Mouse (Mus musculus) forebrain, embryonic 10.5 days (tissue): ENCODE data around the gene Tti1. TPM values are rescaled to one million over a fixed set of nuclear protein-coding genes. Genes with fewer than 3 reads are reported as not detected.

Experiments used
- DNase-seq: peaks from one replicate; pipeline ENCODE4 v3.0.0-alpha.2; 2017; ENCODE audit warnings: low spot score; ENCODE audit errors: extremely low spot score
- H3K27ac ChIP-seq: fragments of 300-500 bp; sonication (generic); 2 replicates; pipeline ENCODE4 v1.5.1; 2016; ENCODE audit warnings: mild to moderate bottlenecking
- H3K27me3 ChIP-seq: fragments of 300-500 bp; sonication (generic); 2 replicates; pipeline ENCODE4 v1.6.1; 2016; ENCODE audit warnings: mild to moderate bottlenecking; ENCODE audit not compliant: poor library complexity, severe bottlenecking
- H3K36me3 ChIP-seq: fragments of 300-500 bp; sonication (generic); replicated peaks from 2 replicates; pipeline ENCODE4 v1.6.1; 2016; ENCODE audit warnings: mild to moderate bottlenecking, moderate library complexity
- H3K4me1 ChIP-seq: fragments of 300-500 bp; sonication (generic); 2 replicates; pipeline ENCODE4 v1.6.1; 2016
- H3K4me3 ChIP-seq: fragments of 300-500 bp; sonication (generic); 2 replicates; pipeline ENCODE4 v1.5.1; 2016; ENCODE audit warnings: mild to moderate bottlenecking, moderate library complexity
- H3K9me3 ChIP-seq: fragments of 300-500 bp; sonication (generic); 2 replicates; pipeline ENCODE4 v1.6.1; 2016; ENCODE audit warnings: mild to moderate bottlenecking, moderate library complexity
- WGBS: fragments of 180-500 bp; shearing (Covaris S2); methylation state at CpG from one replicate; pipeline ENCODE4 v1.1.7; 2016; 5-methylcytosine and 5-hydroxymethylcytosine counted together
- polyA plus RNA-seq: library from polyadenylated mRNA; unstranded; fragments of >200 nt; fragmentation: Nextera tagmentation; extraction: Ambion mirVana; gene quantifications from 2 replicates; pipeline ENCODE4 v1.2.1, GENCODE M21; 2016

Gene Tti1
- polyA plus RNA-seq, 1 experiment from 2014 or later, result 44.7 TPM

DNA sequence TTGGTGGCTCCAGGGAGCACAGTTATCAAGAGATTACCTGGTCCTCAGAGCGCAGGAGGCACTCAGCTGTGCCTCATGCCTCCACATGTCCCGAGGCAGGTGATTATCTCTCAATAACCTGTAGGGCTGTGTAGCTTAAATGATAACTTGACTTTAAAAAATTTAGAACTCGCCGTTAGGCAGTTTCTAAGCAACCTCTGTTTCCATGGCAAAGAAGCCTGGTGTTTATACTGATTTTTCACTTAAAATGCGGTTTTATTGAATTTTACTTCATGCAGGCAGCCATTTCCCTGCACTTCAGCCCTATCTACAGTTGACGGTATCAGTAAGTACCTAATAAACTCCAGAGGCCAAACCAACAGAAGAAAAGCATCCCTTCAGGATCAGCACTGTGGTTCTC, 42.0 kb downstream of the Tti1 start:
- Histone ChIP-seq H3K36me3 (peaks cover 76% of the 10 kb centered on the region), H3K27me3 (no peaks in the 10 kb centered on the region), H3K9me3 (no peaks in the 10 kb centered on the region), H3K4me3 (no peak overlapping the region), H3K4me1 (no peaks in the 10 kb centered on the region), H3K27ac (no peak overlapping the region)
- DNase-seq, result no peak
- 93% methylated on average over 6 of the region's 6 CpGs for WGBS

DNA sequence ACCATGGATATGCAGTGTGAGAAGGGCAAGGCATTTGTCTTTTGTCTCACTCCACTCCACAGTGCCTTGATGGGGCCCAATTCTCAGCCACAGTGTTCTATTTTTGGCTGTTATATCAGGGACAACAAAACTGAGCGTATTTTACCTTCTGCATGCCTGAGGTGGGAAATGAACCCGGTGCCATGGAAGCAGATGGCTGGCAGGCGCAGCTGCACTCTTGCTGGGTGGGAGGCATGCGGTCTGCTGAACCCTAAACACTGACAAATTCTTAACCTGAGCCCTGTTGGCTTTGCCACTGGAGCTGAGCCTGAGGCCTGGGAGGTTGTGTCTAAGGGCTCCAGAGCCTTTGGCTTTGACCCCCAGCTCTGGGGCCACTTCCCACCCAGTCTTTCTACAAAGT, 42.6 kb downstream of the Tti1 start:
- Histone ChIP-seq H3K4me1 (no peaks in the 10 kb centered on the region), H3K27ac (no peak overlapping the region), H3K27me3 (no peaks in the 10 kb centered on the region), H3K36me3 (peaks cover 75% of the 10 kb centered on the region), H3K4me3 (no peak overlapping the region), H3K9me3 (no peaks in the 10 kb centered on the region)
- 86% methylated on average over 4 of the region's 4 CpGs for WGBS
- no peak for DNase-seq

DNA sequence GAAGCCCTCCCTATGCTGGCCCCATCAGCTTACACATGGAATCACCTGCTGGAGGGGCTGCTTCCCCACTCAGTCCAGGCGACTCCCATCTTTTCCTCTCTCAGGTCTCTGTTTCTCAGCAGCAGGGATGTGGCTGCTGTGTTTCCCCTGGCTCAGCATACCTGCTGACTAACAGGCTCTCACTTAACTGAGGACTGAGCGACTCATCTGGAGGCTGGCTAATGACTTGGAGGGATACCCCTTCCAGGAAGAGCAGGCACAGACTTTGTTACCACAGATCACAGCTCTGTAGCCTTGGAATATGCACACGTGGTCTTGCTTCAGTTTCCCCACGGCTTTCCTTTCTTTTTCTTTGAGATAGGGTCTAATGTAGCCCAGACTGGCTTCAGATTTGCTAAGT, 45.0 kb downstream of the Tti1 start:
- H3K4me3 ChIP-seq, result no peak overlapping the region
- 85% methylated on average over 4 of the region's 4 CpGs for WGBS
- H3K27ac ChIP-seq, result no peak overlapping the region
- no peaks in the 10 kb centered on the region for H3K27me3 ChIP-seq
- no peaks in the 10 kb centered on the region for H3K9me3 ChIP-seq
- H3K4me1 ChIP-seq, result peaks cover 12% of the 10 kb centered on the region
- no peak for DNase-seq
- H3K36me3 ChIP-seq, result peaks cover 64% of the 10 kb centered on the region

DNA sequence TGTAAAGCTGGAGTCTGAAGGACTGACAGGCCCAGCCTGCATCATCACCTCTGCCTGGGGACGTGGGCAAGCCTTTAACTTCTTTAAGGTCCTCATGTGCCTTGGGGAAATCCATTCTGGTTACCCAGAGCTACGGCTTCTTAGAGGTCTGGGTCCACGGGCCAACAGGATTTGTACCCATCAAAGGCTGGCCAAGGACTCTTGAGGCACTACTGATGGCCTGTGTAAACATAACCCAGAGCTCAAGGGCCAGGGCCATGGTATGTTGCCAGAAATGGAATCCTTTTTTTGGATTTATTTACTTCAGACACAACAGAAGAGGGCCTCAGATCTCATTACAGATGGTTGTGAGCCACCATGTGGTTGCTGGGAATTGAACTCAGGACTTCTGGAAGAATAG, 45.5 kb downstream of the Tti1 start:
- 90% methylated on average over 3 of the region's 3 CpGs for WGBS
- Histone ChIP-seq H3K27me3 (no peaks in the 10 kb centered on the region), H3K4me3 (no peak overlapping the region), H3K4me1 (peaks cover 12% of the 10 kb centered on the region), H3K27ac (no peak overlapping the region), H3K36me3 (peaks cover 58% of the 10 kb centered on the region), H3K9me3 (no peaks in the 10 kb centered on the region)
- DNase-seq, result no peak

DNA sequence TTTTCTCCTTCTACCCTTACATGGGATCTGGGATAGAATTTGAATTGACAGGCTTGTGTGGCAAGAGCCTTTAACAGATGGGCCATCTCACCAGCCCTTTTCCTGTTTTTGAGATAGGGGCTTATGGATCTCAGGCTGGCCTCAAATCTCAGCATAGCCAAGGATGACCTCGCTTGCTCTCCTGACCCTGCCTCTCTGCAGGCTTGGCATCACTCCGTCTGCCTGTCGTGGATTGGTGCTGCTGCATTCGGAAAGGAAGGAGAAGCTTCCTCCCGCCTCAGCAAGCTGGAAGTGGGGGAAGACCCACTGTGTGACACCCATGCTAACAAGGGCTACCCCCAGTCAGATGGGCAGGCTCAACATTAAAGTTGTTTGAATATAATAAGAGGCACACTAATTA, 49.0 kb downstream of the Tti1 start:
- DNase-seq, result no peak

DNA sequence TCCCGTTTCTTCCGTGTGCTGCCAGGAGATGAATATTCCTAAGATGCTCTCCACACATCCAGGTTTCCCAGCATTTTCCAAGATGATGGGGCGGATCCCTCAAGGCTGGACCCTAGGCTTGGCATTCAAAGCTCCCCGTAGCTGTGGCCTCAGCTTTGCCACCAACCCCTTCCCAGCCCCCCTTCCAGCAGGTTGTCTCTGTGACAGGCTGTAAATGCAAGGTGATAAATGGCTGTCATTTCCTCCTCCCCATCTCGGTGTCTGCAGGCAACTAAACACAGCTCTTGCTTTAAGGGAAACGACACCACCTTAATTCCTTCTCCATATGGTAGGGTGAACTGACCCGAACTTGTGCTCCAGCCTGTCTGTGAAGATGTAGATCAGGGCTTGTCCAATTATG, 52.6 kb downstream of the Tti1 start:
- H3K4me3 ChIP-seq, result peak overlapping the region; percentile 43
- WGBS, result 10% methylated on average over 7 of the region's 7 CpGs

More for the DNA sequence above, 49.0 kb downstream of the Tti1 start:
- WGBS, result 68% methylated on average over 5 of the region's 5 CpGs
- H3K27me3 ChIP-seq, result peaks cover 21% of the 10 kb centered on the region
- no peak overlapping the region for H3K4me3 ChIP-seq
- no peaks in the 10 kb centered on the region for H3K9me3 ChIP-seq
- H3K36me3 ChIP-seq, result peaks cover 33% of the 10 kb centered on the region
- no peak overlapping the region for H3K27ac ChIP-seq
- peaks cover 31% of the 10 kb centered on the region for H3K4me1 ChIP-seq

DNA sequence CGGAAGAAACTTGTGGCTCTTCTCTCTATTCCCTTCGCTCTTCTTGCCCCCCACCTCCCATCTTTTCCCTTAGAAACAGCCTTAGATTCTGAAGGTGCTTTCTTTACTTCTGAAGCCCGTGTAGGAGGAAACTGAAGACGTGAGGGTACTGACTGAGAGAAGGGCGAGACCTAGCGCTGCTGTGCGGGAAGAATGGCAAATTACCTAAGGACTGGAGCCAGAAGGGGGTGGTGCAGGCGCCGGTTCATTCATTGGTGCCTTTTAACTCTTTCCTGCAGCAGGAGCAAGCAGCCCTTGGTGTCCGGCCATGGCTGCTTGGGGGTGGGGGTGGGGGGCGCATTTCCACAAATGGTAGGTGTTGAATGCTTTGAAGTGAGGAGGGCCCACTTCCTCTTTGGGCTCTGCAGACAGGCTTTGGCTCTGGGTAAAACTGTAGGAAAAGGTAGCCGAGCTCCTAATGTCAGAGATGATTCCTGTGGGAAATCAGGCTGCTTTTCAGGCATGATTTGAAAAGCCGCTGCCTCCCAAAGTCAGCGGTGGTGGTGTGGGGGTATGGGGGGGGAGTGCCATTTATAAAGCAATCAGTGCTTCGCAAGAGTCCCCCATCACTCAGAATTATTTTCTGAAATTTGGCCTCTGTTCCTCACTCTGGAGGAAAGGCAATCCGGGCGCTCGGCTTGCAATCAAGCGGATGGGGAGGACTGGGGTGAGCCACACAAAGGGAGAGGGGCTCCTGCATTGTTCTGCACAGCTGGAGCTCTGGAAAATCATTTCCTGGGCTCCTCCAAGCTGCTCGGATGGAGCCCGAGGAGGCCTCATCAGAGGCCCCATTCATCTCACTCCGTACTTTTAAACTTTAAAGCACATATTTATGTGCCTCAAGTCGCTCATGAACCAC, 53.4 kb downstream of the Tti1 start:
- no peaks in the 10 kb centered on the region for H3K9me3 ChIP-seq
- H3K36me3 ChIP-seq, result peaks cover 2% of the 10 kb centered on the region
- 3% methylated on average over 23 of the region's 23 CpGs for WGBS
- peak overlapping the region; percentile 43 for H3K4me3 ChIP-seq
- H3K27ac ChIP-seq, result peak overlapping the region; percentile 65
- DNase-seq, result peak; percentile 34
- H3K4me1 ChIP-seq, result peaks cover 36% of the 10 kb centered on the region
- H3K27me3 ChIP-seq, result peaks cover 35% of the 10 kb centered on the region

More for the DNA sequence above, 52.6 kb downstream of the Tti1 start:
- DNase-seq, result no peak
- peaks cover 30% of the 10 kb centered on the region for H3K27me3 ChIP-seq
- H3K36me3 ChIP-seq, result peaks cover 9% of the 10 kb centered on the region
- peaks cover 33% of the 10 kb centered on the region for H3K4me1 ChIP-seq
- H3K27ac ChIP-seq, result 0 out of 2 replicates have a peak overlapping the region, but pooled peaks have one; percentile 65
- H3K9me3 ChIP-seq, result no peaks in the 10 kb centered on the region

DNA sequence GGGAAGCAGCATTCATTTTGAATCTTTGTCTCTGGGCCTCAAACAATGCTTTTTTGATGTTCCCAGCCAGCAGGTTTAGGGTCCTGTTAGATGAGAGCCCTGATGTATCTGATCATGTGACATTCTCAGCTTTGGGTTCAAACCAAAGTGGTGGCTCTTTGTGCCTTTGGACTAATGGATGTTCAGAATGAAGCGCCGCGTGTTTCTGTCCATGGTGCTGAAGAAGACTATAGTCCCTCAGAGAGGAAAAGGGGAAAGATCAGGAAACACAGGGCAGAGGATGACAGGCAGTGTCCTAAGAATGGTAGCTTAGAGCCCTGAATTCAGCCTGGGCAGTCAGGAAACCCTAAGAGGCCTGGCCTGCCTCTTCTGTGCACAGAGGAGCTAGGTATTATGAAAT, 57.6 kb downstream of the Tti1 start:
- H3K27ac ChIP-seq, result no peak overlapping the region
- no peak overlapping the region for H3K4me3 ChIP-seq
- H3K36me3 ChIP-seq, result no peaks in the 10 kb centered on the region
- H3K9me3 ChIP-seq, result no peaks in the 10 kb centered on the region
- peaks cover 22% of the 10 kb centered on the region for H3K4me1 ChIP-seq
- peak; percentile 62 for DNase-seq
- 0% methylated on average over 3 of the region's 3 CpGs for WGBS
- peaks cover 27% of the 10 kb centered on the region for H3K27me3 ChIP-seq

DNA sequence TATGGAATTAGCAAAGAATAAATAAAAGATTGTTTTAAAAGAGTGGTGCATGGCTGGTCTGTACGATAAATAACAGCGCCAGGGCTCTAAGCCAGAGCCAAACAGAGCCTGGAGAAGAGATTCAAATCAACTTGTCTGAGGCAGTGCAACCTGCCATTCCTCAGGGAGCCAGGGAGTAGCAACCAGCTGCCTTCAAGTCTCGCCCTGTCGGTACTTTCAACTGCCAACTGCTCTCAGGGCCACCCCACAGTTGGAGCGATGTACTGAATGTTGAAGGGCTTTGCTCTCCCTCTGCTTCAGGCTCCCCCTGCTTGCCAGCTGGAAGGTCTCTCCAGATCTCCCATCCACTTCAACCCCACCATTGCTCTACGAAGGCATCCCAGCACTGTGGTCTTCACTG, 58.1 kb downstream of the Tti1 start:
- DNase-seq, result no peak
- H3K4me3 ChIP-seq, result no peak overlapping the region
- H3K27ac ChIP-seq, result no peak overlapping the region
- peaks cover 23% of the 10 kb centered on the region for H3K27me3 ChIP-seq
- no peaks in the 10 kb centered on the region for H3K9me3 ChIP-seq
- H3K36me3 ChIP-seq, result no peaks in the 10 kb centered on the region
- peaks cover 16% of the 10 kb centered on the region for H3K4me1 ChIP-seq
- WGBS, result 52% methylated on average over 6 of the region's 6 CpGs

DNA sequence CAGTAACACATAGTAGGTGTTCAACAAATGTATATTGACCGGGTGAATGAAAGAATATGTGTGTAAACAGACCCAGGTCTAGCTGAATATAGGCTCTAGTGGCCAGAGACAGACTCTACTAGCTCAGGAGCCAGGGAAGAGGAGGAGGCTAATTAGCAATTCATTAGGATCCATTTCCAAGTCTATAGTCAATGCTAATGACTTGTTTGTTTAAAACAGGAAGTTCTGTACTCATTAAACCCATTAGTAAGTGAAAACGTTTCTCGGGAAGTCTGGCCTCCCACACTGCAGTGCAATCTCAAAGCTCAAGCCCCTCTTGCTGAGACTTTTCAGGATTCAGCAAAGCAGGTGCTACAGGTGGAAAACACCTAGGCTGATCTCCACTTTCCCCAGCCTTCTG, 60.4 kb downstream of the Tti1 start:
- peaks cover 4% of the 10 kb centered on the region; the same call in 1 of the 2 replicates for H3K27me3 ChIP-seq
- no peaks in the 10 kb centered on the region for H3K9me3 ChIP-seq
- 36% methylated on average over 3 of the region's 3 CpGs for WGBS
- no peak overlapping the region for H3K27ac ChIP-seq
- no peak for DNase-seq
- no peak overlapping the region for H3K4me3 ChIP-seq
- H3K4me1 ChIP-seq, result peaks cover 12% of the 10 kb centered on the region
- H3K36me3 ChIP-seq, result no peaks in the 10 kb centered on the region

DNA sequence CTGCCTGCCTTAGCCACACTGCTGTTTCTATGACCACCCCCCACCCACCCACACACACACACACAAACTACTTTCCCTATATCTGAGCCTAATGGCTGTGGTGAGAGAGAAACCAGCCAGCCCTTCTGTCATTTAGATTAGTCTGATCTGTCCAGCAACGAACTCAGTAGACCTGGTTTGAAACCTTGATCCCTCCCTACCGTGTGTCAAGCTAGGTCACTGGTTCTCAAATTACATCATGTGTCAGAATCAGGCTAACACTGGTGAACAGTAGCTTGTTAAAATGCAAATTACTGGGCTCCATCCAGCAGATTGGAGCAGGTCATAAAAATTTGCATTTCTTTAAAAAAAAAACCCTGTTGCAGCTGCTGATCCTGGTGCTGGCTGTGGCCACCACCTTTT, 70.5 kb downstream of the Tti1 start:
- H3K27me3 ChIP-seq, result no peaks in the 10 kb centered on the region
- no peaks in the 10 kb centered on the region for H3K36me3 ChIP-seq
- H3K4me1 ChIP-seq, result peaks cover 29% of the 10 kb centered on the region
- H3K4me3 ChIP-seq, result no peak overlapping the region
- no peaks in the 10 kb centered on the region for H3K9me3 ChIP-seq
- H3K27ac ChIP-seq, result 0 out of 2 replicates have a peak overlapping the region, but pooled peaks have one; percentile 11
- WGBS, result 13% methylated on average over 2 of the region's 2 CpGs
- no peak for DNase-seq

DNA sequence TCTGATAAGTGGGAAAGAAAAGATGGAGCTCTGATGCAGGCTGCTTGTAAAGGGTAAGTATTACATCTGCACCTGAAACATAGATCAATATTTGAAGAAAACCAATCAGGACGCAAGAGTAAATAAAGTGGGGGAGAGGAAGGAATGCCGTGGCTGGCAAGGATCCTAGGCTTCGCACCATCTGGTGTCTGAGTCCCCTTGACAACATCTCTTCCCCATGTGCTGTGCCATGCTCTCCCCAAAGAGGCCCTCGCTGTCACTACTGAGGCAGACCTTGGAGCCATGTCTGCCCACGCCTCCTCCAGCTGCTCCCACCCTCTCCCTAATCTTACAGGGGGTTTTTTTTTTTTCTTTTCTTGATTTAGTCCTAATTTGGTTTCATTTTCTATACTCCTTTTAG, 74.3 kb downstream of the Tti1 start:
- 94% methylated on average over 5 of the region's 5 CpGs for WGBS
- no peaks in the 10 kb centered on the region for H3K27me3 ChIP-seq
- no peak overlapping the region for H3K4me3 ChIP-seq
- H3K4me1 ChIP-seq, result peaks cover 29% of the 10 kb centered on the region
- no peak for DNase-seq
- H3K27ac ChIP-seq, result no peak overlapping the region
- H3K9me3 ChIP-seq, result no peaks in the 10 kb centered on the region
- H3K36me3 ChIP-seq, result no peaks in the 10 kb centered on the region

DNA sequence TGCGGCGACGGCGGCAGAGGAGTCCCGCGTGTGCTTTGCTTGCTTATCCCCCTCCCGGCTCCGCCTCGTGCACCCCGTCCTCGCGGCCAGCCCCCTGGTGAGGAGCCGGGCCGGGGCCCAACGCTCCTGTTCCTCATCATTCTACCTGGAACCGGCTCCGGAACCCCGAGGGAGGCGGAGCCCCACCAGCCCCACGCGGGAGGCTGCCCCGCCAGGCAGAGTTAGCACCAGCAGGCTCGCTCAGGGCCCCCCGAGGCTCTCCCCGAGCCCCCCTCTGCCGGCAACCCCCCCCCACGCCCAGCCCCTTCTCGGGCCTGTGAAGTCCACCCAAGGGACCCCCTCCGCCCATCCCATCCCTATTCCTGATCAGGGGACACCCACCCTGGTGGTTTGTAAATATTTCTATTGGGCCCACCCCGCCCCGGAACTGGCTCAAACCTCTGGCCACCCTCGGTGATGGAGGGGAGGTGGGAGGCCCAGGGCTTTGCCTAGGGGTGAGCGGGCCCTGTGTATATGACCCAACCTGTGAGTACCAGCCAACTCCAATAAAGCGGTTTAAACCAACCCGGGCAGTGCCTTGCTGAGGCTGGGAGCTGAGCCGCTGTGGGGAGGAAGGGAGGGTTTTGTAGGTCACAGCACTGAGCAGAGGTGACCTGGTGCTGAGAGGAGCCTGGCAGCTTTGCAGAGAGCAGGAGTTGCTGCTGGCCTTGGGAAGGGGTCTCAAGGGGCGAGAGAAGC, 83.9 kb downstream of the Tti1 start:
- Histone ChIP-seq H3K27ac (peak overlapping the region; percentile 88), H3K27me3 (peaks cover 57% of the 10 kb centered on the region), H3K4me3 (peak overlapping the region; percentile 67), H3K9me3 (no peaks in the 10 kb centered on the region), H3K36me3 (no peaks in the 10 kb centered on the region), H3K4me1 (peaks cover 30% of the 10 kb centered on the region)
- peak; percentile 26 for DNase-seq
- 12% methylated on average over 37 of the region's 37 CpGs for WGBS
